Mouse (Mus musculus): ENCODE measurements around the gene Uaca. TPM values are rescaled to one million over a fixed set of nuclear protein-coding genes. Genes with fewer than 3 reads are reported as not detected.
A peak's percentile ranks its signal among the peaks of the same experiment; 100 is the strongest.

Uaca gene
- polyA plus RNA-seq, 1 experiment from 2014 or later, result 23.5 TPM

DNA sequence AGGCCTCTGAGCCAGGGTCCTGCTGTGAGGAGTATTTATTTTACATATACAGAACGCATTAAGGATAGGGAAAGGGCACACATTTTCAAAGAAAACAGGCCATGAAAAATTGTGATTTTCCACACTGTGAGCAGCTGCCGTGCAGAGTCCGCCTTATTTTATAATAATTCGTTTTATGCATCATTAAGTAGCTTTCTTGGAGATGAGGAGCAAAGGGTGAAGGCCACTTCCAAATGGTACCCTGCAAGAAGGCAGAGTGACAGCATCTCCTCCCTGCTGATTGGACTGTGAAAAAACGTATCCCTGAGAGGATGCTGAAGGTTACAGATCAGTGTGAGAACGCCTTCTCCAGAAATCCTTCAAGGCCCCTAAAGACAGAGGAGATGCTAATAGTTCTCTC lies 90.8 kb downstream of the Uaca start:
- ATAC-seq, result no peak
- no peaks in the 10 kb centered on the region for H3K9me3 ChIP-seq (ENCODE audit: low read length)
- no peak overlapping the region for H3K27ac ChIP-seq (ENCODE audit: low read length)
- WGBS, result 86% methylated on average over 6 of the region's 6 CpGs
- no peak for DNase-seq (ENCODE audit: low spot score)
- no peaks in the 10 kb centered on the region for H3K36me3 ChIP-seq (ENCODE audit: insufficient read depth, low read length)
- no peak overlapping the region for H3K4me3 ChIP-seq (ENCODE audit: low read depth, low read length)
- H3K4me1 ChIP-seq (ENCODE audit: insufficient read depth, low read depth, low read length), result no peaks in the 10 kb centered on the region
- TF ChIP-seq CTCF (IDR thresholded peaks at IDR 0.05) (no peak), EP300 (IDR thresholded peaks at IDR 0.05) (no peak)
- no peak overlapping the region for H3K4me2 ChIP-seq (replicated peaks; ENCODE audit: low read depth, low read length)
- H3K9ac ChIP-seq (replicated peaks; ENCODE audit: low read depth), result no peak overlapping the region
- no peaks in the 10 kb centered on the region for H3K27me3 ChIP-seq (replicated peaks; ENCODE audit: insufficient read depth, low read length)

DNA sequence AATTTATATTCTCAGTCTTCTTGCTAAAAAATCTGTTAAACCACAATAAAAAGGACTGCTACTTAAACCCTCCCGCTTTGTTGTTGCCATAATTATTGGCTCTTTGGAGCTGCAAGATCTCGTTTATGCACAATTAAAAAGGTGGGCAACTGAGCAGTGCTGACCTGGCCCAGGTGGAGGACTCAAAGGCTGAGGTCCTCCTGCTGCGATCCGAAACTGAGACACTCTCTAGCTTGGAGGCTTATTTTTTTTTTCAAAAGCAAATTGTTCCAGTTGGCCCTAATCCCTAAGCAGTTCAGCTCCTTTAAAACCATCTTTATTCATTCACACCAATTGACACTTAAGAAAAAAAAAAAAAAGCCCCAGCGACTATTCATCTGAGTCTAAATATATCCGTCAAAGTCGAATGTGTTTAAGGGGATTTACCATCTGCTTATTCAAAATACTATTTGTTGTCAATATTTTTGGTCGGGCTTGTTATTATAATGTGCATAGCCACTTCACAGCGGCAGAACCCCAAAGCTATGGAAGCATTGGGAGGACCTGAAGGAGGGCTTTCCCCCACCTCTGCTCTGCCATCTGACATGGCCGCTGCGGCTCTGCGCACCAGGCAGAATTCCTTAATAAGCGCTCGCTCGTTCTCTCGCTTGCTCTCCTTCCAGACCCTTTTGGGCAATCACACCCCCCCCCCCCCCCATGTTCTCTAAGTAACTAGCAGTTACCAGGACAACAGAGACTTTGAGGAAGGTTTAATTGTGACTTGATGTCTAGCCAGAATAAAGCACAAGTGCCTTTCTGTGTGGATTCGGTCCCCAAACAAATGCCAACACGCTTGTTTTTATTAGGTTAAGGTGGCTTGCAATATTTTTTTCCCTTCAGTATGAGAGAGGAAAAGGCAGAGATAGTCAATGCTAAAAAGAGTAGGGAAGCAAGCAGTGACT lies 92.4 kb downstream of the Uaca start:
- no peak overlapping the region for H3K4me2 ChIP-seq (replicated peaks; ENCODE audit: low read depth, low read length)
- no peak for TF ChIP-seq CTCF (IDR thresholded peaks at IDR 0.05)
- no peak for TF ChIP-seq EP300 (IDR thresholded peaks at IDR 0.05)
- H3K27ac ChIP-seq (ENCODE audit: low read length), result no peak overlapping the region
- 60% methylated on average over 18 of the region's 18 CpGs for WGBS
- H3K27me3 ChIP-seq (replicated peaks; ENCODE audit: insufficient read depth, low read length), result no peaks in the 10 kb centered on the region
- H3K36me3 ChIP-seq (ENCODE audit: insufficient read depth, low read length), result no peaks in the 10 kb centered on the region
- H3K4me1 ChIP-seq (ENCODE audit: insufficient read depth, low read depth, low read length), result no peaks in the 10 kb centered on the region
- H3K9me3 ChIP-seq (ENCODE audit: low read length), result no peaks in the 10 kb centered on the region
- H3K9ac ChIP-seq (replicated peaks; ENCODE audit: low read depth), result no peak overlapping the region
- H3K4me3 ChIP-seq (ENCODE audit: low read depth, low read length), result no peak overlapping the region
- no peak for ATAC-seq
- DNase-seq (ENCODE audit: low spot score), result no peak

DNA sequence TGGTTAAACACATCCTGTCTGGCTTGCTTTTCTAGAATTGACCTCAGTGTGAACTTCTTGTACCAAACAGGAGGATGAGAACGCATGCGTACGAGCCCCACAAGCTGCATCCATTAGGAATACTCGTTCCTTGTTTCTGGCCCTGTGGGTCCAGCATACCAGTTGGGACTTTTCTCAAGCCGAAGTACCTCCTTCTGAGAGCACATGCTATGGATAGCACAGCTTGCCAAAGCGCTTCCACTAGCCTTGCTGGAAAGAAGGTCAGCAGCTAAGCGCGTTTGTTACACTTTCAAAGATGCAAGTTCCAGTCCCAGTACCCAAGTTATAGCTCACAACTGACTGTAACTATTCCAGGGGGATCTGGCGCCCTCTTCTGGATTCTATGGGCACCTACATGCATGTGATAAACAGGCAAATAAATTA lies 93.1 kb downstream of the Uaca start:
- H3K27me3 ChIP-seq (replicated peaks; ENCODE audit: insufficient read depth, low read length), result no peaks in the 10 kb centered on the region
- ATAC-seq (0 out of 2 replicates have a peak, but pooled peaks have one; percentile 16), DNase-seq (ENCODE audit: low spot score) (peak; percentile 53)
- no peaks in the 10 kb centered on the region for H3K4me1 ChIP-seq (ENCODE audit: insufficient read depth, low read depth, low read length)
- TF ChIP-seq CTCF (IDR thresholded peaks at IDR 0.05) (peak; percentile 57), EP300 (IDR thresholded peaks at IDR 0.05) (no peak)
- H3K4me2 ChIP-seq (replicated peaks; ENCODE audit: low read depth, low read length), result no peak overlapping the region
- no peak overlapping the region for H3K27ac ChIP-seq (ENCODE audit: low read length)
- H3K36me3 ChIP-seq (ENCODE audit: insufficient read depth, low read length), result no peaks in the 10 kb centered on the region
- WGBS, result 55% methylated on average over 9 of the region's 9 CpGs
- H3K9ac ChIP-seq (replicated peaks; ENCODE audit: low read depth), result no peak overlapping the region
- H3K9me3 ChIP-seq (ENCODE audit: low read length), result no peaks in the 10 kb centered on the region
- H3K4me3 ChIP-seq (ENCODE audit: low read depth, low read length), result no peak overlapping the region

DNA sequence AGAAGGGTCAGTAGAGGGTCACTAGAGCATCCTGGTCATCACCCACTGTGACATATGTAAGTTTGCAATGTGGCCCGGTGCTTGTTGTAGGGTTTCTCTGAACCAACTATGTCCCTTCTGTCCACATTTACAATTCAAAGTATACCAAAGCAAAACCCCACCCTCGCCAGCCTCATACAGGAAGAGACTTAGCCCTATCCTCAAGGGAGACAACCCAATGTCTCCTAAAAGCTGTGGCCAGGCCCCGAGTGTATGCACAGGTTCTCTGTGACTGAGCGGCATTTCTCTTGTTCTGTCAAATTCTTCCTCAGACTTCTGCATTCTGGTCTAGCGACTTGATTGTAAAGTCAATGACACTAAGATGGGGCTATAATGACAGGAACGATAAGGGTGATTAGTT lies 99.2 kb downstream of the Uaca start:
- TF ChIP-seq EP300 (IDR thresholded peaks at IDR 0.05) (no peak), CTCF (IDR thresholded peaks at IDR 0.05) (no peak)
- no peaks in the 10 kb centered on the region; the same call in 1 of the 2 replicates for H3K4me1 ChIP-seq (ENCODE audit: insufficient read depth, low read depth, low read length)
- WGBS, result 79% methylated on average over 6 of the region's 6 CpGs
- H3K27ac ChIP-seq (ENCODE audit: low read length), result no peak overlapping the region
- DNase-seq (ENCODE audit: low spot score) (no peak), ATAC-seq (no peak)
- no peaks in the 10 kb centered on the region for H3K27me3 ChIP-seq (replicated peaks; ENCODE audit: insufficient read depth, low read length)
- no peaks in the 10 kb centered on the region for H3K9me3 ChIP-seq (ENCODE audit: low read length)
- H3K4me2 ChIP-seq (replicated peaks; ENCODE audit: low read depth, low read length), result no peak overlapping the region
- H3K9ac ChIP-seq (replicated peaks; ENCODE audit: low read depth), result no peak overlapping the region
- no peaks in the 10 kb centered on the region for H3K36me3 ChIP-seq (ENCODE audit: insufficient read depth, low read length)
- no peak overlapping the region for H3K4me3 ChIP-seq (ENCODE audit: low read depth, low read length)

DNA sequence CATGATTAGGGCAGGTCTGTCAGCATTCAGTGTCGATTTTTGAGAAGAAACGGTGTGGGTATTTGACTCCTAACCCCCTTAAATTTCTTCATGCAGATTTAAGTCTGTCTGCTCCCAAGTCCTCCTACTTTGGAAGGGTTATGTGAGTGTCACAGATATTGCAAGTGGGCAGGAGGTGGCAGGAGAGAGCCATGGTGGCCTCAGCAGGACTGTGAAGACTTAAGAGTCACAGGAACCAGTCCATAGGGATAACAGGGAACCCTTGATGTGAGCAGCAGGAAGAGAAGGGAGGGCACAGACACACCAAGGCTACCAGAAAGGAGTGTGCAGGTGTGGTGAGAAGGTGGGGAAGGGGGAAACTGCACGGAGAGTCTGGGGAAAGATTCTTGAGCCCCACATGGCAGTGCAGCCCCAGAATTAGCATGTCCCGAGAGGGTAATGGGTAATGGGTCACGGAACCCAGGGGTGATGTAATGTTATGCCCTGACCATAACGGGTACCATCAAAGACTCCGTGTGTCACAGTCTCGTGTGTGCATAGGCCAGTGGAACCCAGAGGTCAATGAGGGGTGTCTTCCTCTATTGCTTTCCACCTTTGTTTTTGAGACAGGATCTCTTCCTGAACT lies 101.3 kb downstream of the Uaca start:
- peak; percentile 93 for TF ChIP-seq CTCF (IDR thresholded peaks at IDR 0.05)
- no peak for TF ChIP-seq EP300 (IDR thresholded peaks at IDR 0.05)
- DNase-seq (ENCODE audit: low spot score), result peak; percentile 78
- no peaks in the 10 kb centered on the region for H3K9me3 ChIP-seq (ENCODE audit: low read length)
- peak; percentile 75 for ATAC-seq
- no peaks in the 10 kb centered on the region for H3K36me3 ChIP-seq (ENCODE audit: insufficient read depth, low read length)
- H3K4me3 ChIP-seq (ENCODE audit: low read depth, low read length), result no peak overlapping the region
- WGBS, result 46% methylated on average over 8 of the region's 8 CpGs
- H3K27ac ChIP-seq (ENCODE audit: low read length), result no peak overlapping the region
- no peak overlapping the region for H3K4me2 ChIP-seq (replicated peaks; ENCODE audit: low read depth, low read length)
- no peak overlapping the region for H3K9ac ChIP-seq (replicated peaks; ENCODE audit: low read depth)
- H3K4me1 ChIP-seq (ENCODE audit: insufficient read depth, low read depth, low read length), result peaks cover 6% of the 10 kb centered on the region; the same call in 1 of the 2 replicates
- no peaks in the 10 kb centered on the region for H3K27me3 ChIP-seq (replicated peaks; ENCODE audit: insufficient read depth, low read length)

DNA sequence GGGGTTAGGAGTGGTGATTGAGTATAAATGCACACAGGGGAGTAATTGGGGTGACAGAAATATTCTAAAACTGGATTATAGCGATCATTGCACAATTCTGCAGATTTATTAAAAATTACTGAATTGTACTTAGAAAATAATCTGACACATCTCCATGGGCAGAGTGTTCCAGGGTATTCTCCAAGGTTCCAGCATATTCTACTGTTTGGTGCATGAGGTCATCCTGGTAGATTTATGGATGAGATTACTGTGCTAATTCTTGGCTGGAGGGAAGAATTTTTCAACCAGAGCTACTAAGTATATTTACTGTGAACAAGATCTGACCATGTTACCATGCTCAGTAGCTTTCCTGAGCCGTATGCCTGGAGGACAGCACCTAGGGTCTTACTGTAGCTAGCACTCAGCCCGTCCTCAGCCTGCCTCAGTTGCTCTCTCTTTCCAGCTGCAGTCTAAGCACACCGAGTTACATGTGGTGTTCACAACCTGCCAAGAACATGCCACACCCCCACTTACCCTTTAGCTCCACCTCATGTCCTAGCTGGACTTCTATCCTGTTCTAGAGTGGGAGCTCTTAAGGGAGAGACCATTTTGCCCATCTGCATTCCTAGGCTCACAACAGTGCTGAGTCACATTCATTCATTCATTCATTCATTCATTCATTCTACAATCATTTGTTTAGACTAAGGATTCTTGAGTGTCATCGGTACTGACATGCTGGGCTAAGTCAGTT lies 104.1 kb downstream of the Uaca start:
- DNase-seq (ENCODE audit: low spot score) (peak; percentile 53), ATAC-seq (no peak; the same call in 1 of the 2 replicates)
- no peak overlapping the region for H3K9ac ChIP-seq (replicated peaks; ENCODE audit: low read depth)
- no peak overlapping the region for H3K27ac ChIP-seq (ENCODE audit: low read length)
- WGBS, result 61% methylated on average over 5 of the region's 5 CpGs
- peaks cover 6% of the 10 kb centered on the region; the same call in 1 of the 2 replicates for H3K4me1 ChIP-seq (ENCODE audit: insufficient read depth, low read depth, low read length)
- no peaks in the 10 kb centered on the region for H3K9me3 ChIP-seq (ENCODE audit: low read length)
- no peaks in the 10 kb centered on the region for H3K36me3 ChIP-seq (ENCODE audit: insufficient read depth, low read length)
- H3K4me3 ChIP-seq (ENCODE audit: low read depth, low read length), result no peak overlapping the region
- TF ChIP-seq CTCF (IDR thresholded peaks at IDR 0.05) (no peak), EP300 (IDR thresholded peaks at IDR 0.05) (no peak)
- no peaks in the 10 kb centered on the region for H3K27me3 ChIP-seq (replicated peaks; ENCODE audit: insufficient read depth, low read length)
- no peak overlapping the region for H3K4me2 ChIP-seq (replicated peaks; ENCODE audit: low read depth, low read length)

Measured in lung, postnatal 0 days (tissue).